Mouse (Mus musculus): ENCODE data around the gene Gm4559.
"Not testable (repeated sequence)": the region's sequence is repeated elsewhere in the genome, so short reads cannot be mapped to it uniquely, and the experiment has no call there.

Gene Gm4559

GRCm38 (mm10) chr7:142278183-142278582, 4.0 kb upstream of the Gm4559 start:
- peak; percentile 82 for DNase-seq (ENCODE audit: low spot score)

DNA sequence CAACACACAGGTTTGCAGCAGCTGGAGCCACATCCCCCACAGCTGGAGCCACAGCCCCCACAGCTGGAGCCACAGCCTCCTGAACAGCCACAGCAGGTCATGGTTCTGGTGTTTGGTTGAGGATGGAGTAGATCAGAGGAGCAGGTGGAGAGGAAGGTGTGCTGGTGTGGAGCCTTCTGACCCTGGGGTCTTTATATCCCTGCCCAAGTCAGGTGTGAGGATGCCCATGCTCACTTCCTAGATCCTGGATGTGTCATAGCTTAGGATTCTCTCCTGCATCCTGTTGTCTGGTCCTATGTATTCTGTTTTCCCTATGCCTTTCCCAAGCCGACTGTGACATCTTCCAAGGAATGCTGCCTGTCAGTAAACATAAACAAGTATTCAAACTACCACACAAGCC, 15.9 kb downstream of the Gm4559 start, which contains the start of gene Gm2431:
Gene Gm2431, minus strand, starts transcription at position 101 of the 400 bp plus-strand sequence.
- DNase-seq (ENCODE audit: low spot score), result not testable (repeated sequence)

GRCm38 (mm10) chr7:142255517-142255916, 18.6 kb downstream of the Gm4559 start:
- DNase-seq (ENCODE audit: low spot score), result peak; percentile 68

DNA sequence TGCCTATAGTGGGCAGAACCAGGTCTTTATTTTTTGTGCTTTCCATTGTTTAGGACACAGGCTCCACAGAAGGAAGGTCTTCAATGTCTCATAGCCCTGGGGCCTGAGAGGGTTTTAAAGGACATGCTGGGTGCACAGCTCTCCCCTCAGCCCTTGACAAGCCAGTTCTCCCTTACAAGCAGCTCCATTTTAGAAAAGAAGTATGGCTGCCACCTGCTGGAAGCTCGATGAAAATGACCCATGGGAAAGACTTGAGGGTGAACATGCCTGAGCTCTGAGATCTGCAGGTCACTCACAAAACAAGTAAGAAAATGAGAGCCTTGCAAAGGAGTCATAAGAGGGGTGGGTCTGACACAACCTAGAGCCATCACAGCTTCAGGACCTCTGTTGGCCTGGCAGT, 24.3 kb downstream of the Gm4559 start:
- peak; percentile 67 for DNase-seq (ENCODE audit: low spot score)

DNA sequence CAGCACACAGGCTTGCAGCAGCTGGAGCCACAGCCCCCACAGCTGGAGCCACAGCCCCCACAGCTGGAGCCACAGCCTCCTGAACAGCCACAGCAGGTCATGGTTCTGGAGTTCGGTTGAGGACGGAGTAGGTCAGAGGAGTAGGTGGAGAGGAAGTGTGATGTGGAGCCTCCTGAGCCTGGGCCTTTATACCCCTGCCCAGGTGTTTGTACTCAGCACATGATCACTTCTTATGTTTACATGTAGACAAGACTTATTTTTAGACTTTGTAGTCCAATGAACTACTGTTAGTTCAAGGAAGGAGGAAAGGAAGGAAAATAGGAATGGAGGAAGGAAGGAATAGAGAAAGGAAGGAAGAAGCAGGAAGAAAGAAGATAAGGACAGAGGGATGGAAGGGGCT, 33.2 kb downstream of the Gm4559 start, which contains the start of gene Gm40460:
Gene Gm40460, minus strand, starts transcription at position 101 of the 400 bp plus-strand sequence.
- DNase-seq (ENCODE audit: low spot score), result no peak

DNA sequence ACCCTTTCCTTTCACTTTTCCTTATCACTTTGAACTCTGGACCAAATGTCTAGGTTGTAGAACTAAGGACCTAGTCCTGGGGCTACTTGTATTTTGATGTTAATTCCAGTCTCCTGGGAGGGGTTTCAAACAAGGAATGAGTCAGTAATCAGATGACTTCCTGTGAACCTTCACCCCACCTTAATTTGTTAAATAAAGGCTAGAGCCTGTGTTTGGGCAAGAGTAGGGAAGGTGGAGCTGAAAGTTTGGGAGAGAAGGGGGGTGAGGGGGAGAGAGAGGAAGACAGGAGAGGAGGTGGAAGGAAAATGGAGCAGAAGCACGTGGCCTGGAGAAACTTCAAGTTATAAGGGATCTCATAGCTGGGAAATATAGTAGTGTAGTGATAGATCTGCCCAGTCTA, 42.6 kb downstream of the Gm4559 start:
- DNase-seq (ENCODE audit: low spot score), result no peak

GRCm38 (mm10) chr7:142229871-142230270, 44.3 kb downstream of the Gm4559 start, which contains the start of gene Krtap5-5:
Krtap5-5 (minus strand) TSS chr7:142229971.
- DNase-seq (ENCODE audit: low spot score), result not testable (repeated sequence)

- peak; percentile 11 for DNase-seq (ENCODE audit: low spot score)
These were observed 49.6 kb downstream of the Gm4559 start for GRCm38 (mm10) chr7:142224518-142224917.
